21 mouse cellular contexts compared by ENCODE assay signal in the genomic region with DNA sequence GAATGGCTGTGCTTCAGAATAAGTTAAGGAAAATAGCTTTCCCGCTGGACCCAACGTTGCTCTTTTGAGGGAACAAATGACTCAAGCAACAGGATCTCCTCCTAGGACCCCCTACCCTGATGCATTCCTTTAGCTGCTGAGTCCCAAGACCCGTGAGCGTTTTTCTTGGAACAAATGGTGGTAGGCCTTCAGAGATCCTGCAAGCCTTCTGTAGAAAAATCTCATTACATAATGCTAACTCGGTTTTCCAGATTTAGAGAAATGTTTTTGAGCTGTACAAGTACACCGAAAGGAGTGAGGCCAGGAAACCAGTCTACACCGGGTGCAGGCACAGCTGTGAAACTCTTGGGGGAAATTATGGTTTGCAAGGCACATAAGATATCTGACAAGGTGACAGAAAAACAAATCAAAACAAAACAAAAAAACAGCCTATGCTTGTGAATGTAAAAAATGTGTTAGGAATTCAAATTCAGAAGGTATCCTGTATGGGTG. TPM values are rescaled to one million over a fixed set of nuclear protein-coding genes. Genes with fewer than 3 reads are reported as not detected.
DNase-seq lines count a peak whose midpoint lies in the region; ATAC-seq and TF ChIP-seq lines count a peak whose summit lies in the region.
"Had no signal": no experiment of that assay in that cellular context is flagged by ENCODE, and none has a peak within 500 bp of the region (broad histone marks: within the 10 kb centered on the region; RNA-seq: fewer than 3 reads in every experiment).

No protein-coding gene starts in this region.

- H3K27ac ChIP-seq in forebrain, embryonic 13.5 days, result no peak overlapping the region
- no peak overlapping the region for H3K27ac ChIP-seq in forebrain, embryonic 12.5 days
- H3K27ac ChIP-seq in hindbrain, embryonic 12.5 days, result no peak overlapping the region
- no peak overlapping the region for H3K27ac ChIP-seq in hindbrain, postnatal 0 days
- no peak overlapping the region; the same call in 1 of the 2 replicates for H3K27ac ChIP-seq in forebrain, embryonic 16.5 days (ENCODE audit: low read length)
- H3K27ac ChIP-seq: liver, embryonic 12.5 days; lung, embryonic 15.5 days; neural tube, embryonic 13.5 days; stomach, postnatal 0 days had no signal

- H3K4me1 ChIP-seq in forebrain, embryonic 13.5 days, result peaks cover 12% of the 10 kb centered on the region
- peaks cover 8% of the 10 kb centered on the region for H3K4me1 ChIP-seq in forebrain, embryonic 12.5 days
- H3K4me1 ChIP-seq in hindbrain, embryonic 12.5 days, result peaks cover 5% of the 10 kb centered on the region
- H3K4me1 ChIP-seq in hindbrain, postnatal 0 days (ENCODE audit: insufficient read depth, low read length), result peaks cover 4% of the 10 kb centered on the region; the same call in 1 of the 2 replicates
- H3K4me1 ChIP-seq in forebrain, embryonic 16.5 days (replicated peaks; ENCODE audit: control insufficient read depth, insufficient read depth, low read length), result peaks cover 11% of the 10 kb centered on the region
- H3K4me1 ChIP-seq: liver, embryonic 12.5 days; lung, embryonic 15.5 days had no signal

- intact Hi-C loops in left cerebral cortex, postnatal 36 days (cut with DNase I), result no loop called here

- no peaks in the 10 kb centered on the region for H3K27me3 ChIP-seq in forebrain, embryonic 13.5 days
- H3K27me3 ChIP-seq in forebrain, embryonic 12.5 days, result no peaks in the 10 kb centered on the region
- H3K27me3 ChIP-seq in hindbrain, embryonic 12.5 days, result no peaks in the 10 kb centered on the region
- no peaks in the 10 kb centered on the region for H3K27me3 ChIP-seq in hindbrain, postnatal 0 days (ENCODE audit: insufficient read depth, low read length)
- no peaks in the 10 kb centered on the region for H3K27me3 ChIP-seq in forebrain, embryonic 16.5 days (replicated peaks; ENCODE audit: control insufficient read depth, insufficient read depth, low read length)
- H3K27me3 ChIP-seq: CH12.LX; lung, embryonic 15.5 days; neural tube, embryonic 13.5 days had no signal

- H3K36me3 ChIP-seq in forebrain, embryonic 13.5 days (ENCODE audit: poor library complexity, severe bottlenecking), result no peaks in the 10 kb centered on the region
- no peaks in the 10 kb centered on the region for H3K36me3 ChIP-seq in forebrain, embryonic 12.5 days (replicated peaks)
- no peaks in the 10 kb centered on the region for H3K36me3 ChIP-seq in hindbrain, embryonic 12.5 days
- no peaks in the 10 kb centered on the region for H3K36me3 ChIP-seq in hindbrain, postnatal 0 days (ENCODE audit: insufficient read depth, low read length)
- no peaks in the 10 kb centered on the region for H3K36me3 ChIP-seq in forebrain, embryonic 16.5 days (ENCODE audit: control insufficient read depth, insufficient read depth)
- H3K36me3 ChIP-seq: liver, embryonic 12.5 days; lung, embryonic 15.5 days; neural tube, embryonic 13.5 days had no signal

- no peaks in the 10 kb centered on the region for H3K9me3 ChIP-seq in forebrain, embryonic 13.5 days (replicated peaks)
- H3K9me3 ChIP-seq in forebrain, embryonic 12.5 days, result no peaks in the 10 kb centered on the region
- H3K9me3 ChIP-seq in hindbrain, embryonic 12.5 days (replicated peaks), result no peaks in the 10 kb centered on the region
- H3K9me3 ChIP-seq in hindbrain, postnatal 0 days (ENCODE audit: low read length), result no peaks in the 10 kb centered on the region
- H3K9me3 ChIP-seq in forebrain, embryonic 16.5 days (ENCODE audit: control insufficient read depth, low read length), result no peaks in the 10 kb centered on the region
- H3K9me3 ChIP-seq: liver, embryonic 12.5 days; lung, embryonic 15.5 days; neural tube, embryonic 13.5 days had no signal

- no peak for DNase-seq in hindbrain, postnatal 0 days (ENCODE audit: low spot score)
- peak; percentile 23 to 26 for DNase-seq in left cerebral cortex, postnatal 36 days (ENCODE audit: low spot score in 2 of 2)
- no peak for DNase-seq in left cerebral cortex, adult 8-10 months (ENCODE audit: low spot score in 2 of 2)
- DNase-seq: adrenal gland, postnatal 25 days; gastrocnemius, postnatal 14 days; kidney, adult 8-10 months; kidney, postnatal 36 days; thymus, postnatal 25 days had no signal

- H3K4me3 ChIP-seq in forebrain, embryonic 13.5 days, result no peak overlapping the region
- H3K4me3 ChIP-seq in forebrain, embryonic 12.5 days (replicated peaks), result no peak overlapping the region
- no peak overlapping the region for H3K4me3 ChIP-seq in hindbrain, embryonic 12.5 days
- no peak overlapping the region for H3K4me3 ChIP-seq in hindbrain, postnatal 0 days (ENCODE audit: low read length)
- no peak overlapping the region for H3K4me3 ChIP-seq in forebrain, embryonic 16.5 days (replicated peaks; ENCODE audit: low read length)
- H3K4me3 ChIP-seq: erythroblast, embryonic 14.5 days; liver, embryonic 12.5 days; lung, embryonic 15.5 days; neural tube, embryonic 13.5 days had no signal

- no peak overlapping the region for H3K4me2 ChIP-seq in forebrain, embryonic 13.5 days
- H3K4me2 ChIP-seq in forebrain, embryonic 12.5 days, result no peak overlapping the region
- H3K4me2 ChIP-seq in hindbrain, embryonic 12.5 days (replicated peaks), result no peak overlapping the region
- no peak overlapping the region for H3K4me2 ChIP-seq in hindbrain, postnatal 0 days (ENCODE audit: low read depth, low read length)
- no peak overlapping the region for H3K4me2 ChIP-seq in forebrain, embryonic 16.5 days (ENCODE audit: low read length)
- H3K4me2 ChIP-seq: liver, embryonic 12.5 days; lung, embryonic 15.5 days; neural tube, embryonic 13.5 days had no signal

- 38% methylated on average over 7 of the region's 7 CpGs for WGBS in forebrain, embryonic 13.5 days
- 56% methylated on average over 7 of the region's 7 CpGs for WGBS in forebrain, embryonic 12.5 days
- whole genome bisulfite sequencing in hindbrain, embryonic 12.5 days, result 50% methylated on average over 7 of the region's 7 CpGs
- WGBS in hindbrain, postnatal 0 days, result 30% methylated on average over 7 of the region's 7 CpGs
- 18% methylated on average over 7 of the region's 7 CpGs for WGBS in forebrain, embryonic 16.5 days

- ATAC-seq in forebrain, embryonic 13.5 days, result peak; percentile 72
- ATAC-seq in forebrain, embryonic 12.5 days (ENCODE audit: low FRiP score), result no peak; the same call in 1 of the 2 replicates
- ATAC-seq in hindbrain, embryonic 12.5 days (ENCODE audit: low FRiP score), result 0 out of 2 replicates have a peak, but pooled peaks have one; percentile 4
- no peak; the same call in 1 of the 2 replicates for ATAC-seq in hindbrain, postnatal 0 days
- peak; percentile 69 for ATAC-seq in forebrain, embryonic 16.5 days
- no peak for ATAC-seq in activated CD4-positive, CD25-positive, alpha-beta regulatory T cell, adult 4 months
- ATAC-seq: liver, embryonic 12.5 days had no signal

- H3K9ac ChIP-seq in forebrain, embryonic 13.5 days, result no peak overlapping the region
- no peak overlapping the region for H3K9ac ChIP-seq in forebrain, embryonic 12.5 days
- no peak overlapping the region for H3K9ac ChIP-seq in hindbrain, embryonic 12.5 days
- H3K9ac ChIP-seq in hindbrain, postnatal 0 days (replicated peaks; ENCODE audit: low read length), result no peak overlapping the region
- no peak overlapping the region for H3K9ac ChIP-seq in forebrain, embryonic 16.5 days (replicated peaks; ENCODE audit: low read depth, low read length)
- H3K9ac ChIP-seq: liver, embryonic 12.5 days; lung, embryonic 15.5 days; neural tube, embryonic 13.5 days had no signal

- TF ChIP-seq CTCF in hindbrain, postnatal 0 days (IDR thresholded peaks at IDR 0.05; ENCODE audit: low read depth), result no peak

RNA-seq across cellular contexts. Expression of a gene that starts 21.6 kb away (rescaled TPM):
- 0.05 TPM in 1 of 2 replicates, not detected in the other for polyA plus RNA-seq in forebrain, embryonic 13.5 days (2015; fragmentation: Nextera tagmentation; extraction: Ambion mirVana)
- polyA plus RNA-seq in forebrain, embryonic 12.5 days (2016; fragmentation: Nextera tagmentation; extraction: Ambion mirVana), result 0.06 TPM in 1 of 2 replicates, not detected in the other
- 0.25 and 0.44 TPM in 2 replicates for polyA plus RNA-seq in hindbrain, embryonic 12.5 days (2016; fragmentation: Nextera tagmentation; extraction: Ambion mirVana)
- total RNA-seq in hindbrain, postnatal 0 days (2014; rRNA removed), result not detected in 2 replicates
- polyA plus RNA-seq in hindbrain, postnatal 0 days (2015; fragmentation: Nextera tagmentation; extraction: Ambion mirVana), result 0.04 and 0.09 TPM in 2 replicates
- 1 to 10 TPM; 2.0 to 2.4 TPM for total RNA-seq in left cerebral cortex, postnatal 36 days (2021)
- total RNA-seq in left cerebral cortex, adult 8-10 months (2022), result 1 to 10 TPM; 1.9 to 3.2 (median 2.1) TPM
- 0.26 TPM in 1 of 2 replicates, not detected in the other for polyA plus RNA-seq in forebrain, embryonic 16.5 days (2015; fragmentation: Nextera tagmentation; extraction: Ambion mirVana)
- not detected for polyA plus RNA-seq in activated CD4-positive, CD25-positive, alpha-beta regulatory T cell, adult 4 months (2017; shearing (Covaris generic))
- total RNA-seq: CH12.LX; gastrocnemius, postnatal 14 days; hematopoietic stem cell, adult 5-6 weeks had no signal
- polyA plus RNA-seq: erythroblast, embryonic 14.5 days; liver, embryonic 12.5 days; lung, embryonic 15.5 days; spleen, adult 2 months had no signal

RNA-seq across cellular contexts. Expression of a gene that starts 53.1 kb away (rescaled TPM):
- polyA plus RNA-seq in forebrain, embryonic 13.5 days (2015; fragmentation: Nextera tagmentation; extraction: Ambion mirVana), result 27.1 and 30.0 TPM in 2 replicates
- 28.7 and 29.5 TPM in 2 replicates for polyA plus RNA-seq in forebrain, embryonic 12.5 days (2016; fragmentation: Nextera tagmentation; extraction: Ambion mirVana)
- 29.7 and 34.4 TPM in 2 replicates for polyA plus RNA-seq in hindbrain, embryonic 12.5 days (2016; fragmentation: Nextera tagmentation; extraction: Ambion mirVana)
- 5.1 and 9.6 TPM in 2 replicates for total RNA-seq in hindbrain, postnatal 0 days (2014; rRNA removed)
- polyA plus RNA-seq in hindbrain, postnatal 0 days (2015; fragmentation: Nextera tagmentation; extraction: Ambion mirVana), result 38.2 and 39.1 TPM in 2 replicates
- 10 to 100 TPM; 38.8 to 39.0 TPM for total RNA-seq in left cerebral cortex, postnatal 36 days (2021)
- total RNA-seq in left cerebral cortex, adult 8-10 months (2022), result 10 to 100 TPM; 36.7 to 48.6 (median 45.2) TPM
- polyA plus RNA-seq in forebrain, embryonic 16.5 days (2015; fragmentation: Nextera tagmentation; extraction: Ambion mirVana), result 29.8 and 30.7 TPM in 2 replicates
- polyA plus RNA-seq in activated CD4-positive, CD25-positive, alpha-beta regulatory T cell, adult 4 months (2017; shearing (Covaris generic)), result 10 to 100 TPM; 85.3 to 95.2 TPM

Comparison
In these comparisons a context has a peak if more than half of its experiments do, and no peak if none do; other contexts are left out.
1. ATAC-seq: peak in forebrain, embryonic 13.5 days (single experiment), hindbrain, embryonic 12.5 days (single experiment) and forebrain, embryonic 16.5 days (single experiment); none in forebrain, embryonic 12.5 days (single experiment), hindbrain, postnatal 0 days (single experiment) and activated CD4-positive, CD25-positive, alpha-beta regulatory T cell, adult 4 months (single experiment).
2. DNase-seq: peak in left cerebral cortex, postnatal 36 days (2 of 2); none in hindbrain, postnatal 0 days (single experiment) and left cerebral cortex, adult 8-10 months (0 of 2).